Mouse (Mus musculus) liver, embryonic 14 days (tissue): ENCODE data around the gene Camk1. TPM values are rescaled to one million over a fixed set of nuclear protein-coding genes. Genes with fewer than 3 reads are reported as not detected.

Experiments
- polyA plus RNA-seq: library from polyadenylated mRNA; depleted of rRNA; stranded (reverse); fragments of >200 nt; gene quantifications from 2 replicates; pipeline ENCODE4 v1.2.3, GENCODE M21; 2012; rRNA removed

The Camk1 gene
- polyA plus RNA-seq: 8.9 and 9.5 TPM in 2 replicates

GRCm38 (mm10) chr6:113343177-113344092 lies at the start of gene Camk1:
Camk1 (minus strand) TSS chr6:113343984.

GRCm38 (mm10) chr6:113388960-113389359 lies 45.2 kb upstream of the Camk1 start, which contains the start of gene Ttll3:
Ttll3 (plus strand) TSS chr6:113389260.

GRCm38 (mm10) chr6:113377496-113378385 lies 34.0 kb upstream of the Camk1 start, which contains the start of the genes Tada3 and Arpc4:
Tada3 (minus strand) TSS chr6:113377883.
Arpc4 (plus strand) TSS chr6:113378115.

GRCm38 (mm10) chr6:113326533-113327315 lies 17.1 kb downstream of the Camk1 start, which contains the start of gene Ogg1:
Ogg1 (plus strand) TSS chr6:113326972.

GRCm38 (mm10) chr6:113306986-113307349 lies 36.8 kb downstream of the Camk1 start, which contains the start of gene Brpf1:
Brpf1 (plus strand) TSS chr6:113307137.

Other genes with a start within 250 kb of the Camk1 start
- gene Lhfpl4, start 148.6 kb downstream of the Camk1 start, polyA plus RNA-seq: 0.02 TPM in 2 replicates
- 10.2 and 11.7 TPM in 2 replicates for gene Mtmr14, start 106.1 kb downstream of the Camk1 start, polyA plus RNA-seq
- 0.01 and 0.02 TPM in 2 replicates for gene Cpne9, start 61.7 kb downstream of the Camk1 start, polyA plus RNA-seq
- gene Brpf1, start 36.8 kb downstream of the Camk1 start, polyA plus RNA-seq: 10.3 and 12.5 TPM in 2 replicates
- 7.3 and 8.2 TPM in 2 replicates for gene Ogg1, start 17.0 kb downstream of the Camk1 start, polyA plus RNA-seq
- 14.0 and 15.7 TPM in 2 replicates for gene Tada3, start 33.9 kb upstream of the Camk1 start, polyA plus RNA-seq
- gene Arpc4, start 34.1 kb upstream of the Camk1 start, polyA plus RNA-seq: 39.9 and 50.0 TPM in 2 replicates
- gene Ttll3, start 45.3 kb upstream of the Camk1 start, polyA plus RNA-seq: 1.7 and 2.2 TPM in 2 replicates
- 10.2 and 11.6 TPM in 2 replicates for gene Rpusd3, start 75.4 kb upstream of the Camk1 start, polyA plus RNA-seq
- gene Cidec, start 91.8 kb upstream of the Camk1 start, polyA plus RNA-seq: 0.02 TPM in 1 of 2 replicates, not detected in the other
- 21.3 and 24.6 TPM in 2 replicates for gene Jagn1, start 98.6 kb upstream of the Camk1 start, polyA plus RNA-seq
- gene Il17re, start 114.5 kb upstream of the Camk1 start, polyA plus RNA-seq: 0.08 and 0.14 TPM in 2 replicates
- 3.1 and 3.4 TPM in 2 replicates for gene Il17rc, start 127.4 kb upstream of the Camk1 start, polyA plus RNA-seq
- gene Creld1, start 139.3 kb upstream of the Camk1 start, polyA plus RNA-seq: 2.8 and 3.3 TPM in 2 replicates
- gene Prrt3, start 157.9 kb upstream of the Camk1 start, polyA plus RNA-seq: 0.01 TPM in 1 of 2 replicates, not detected in the other
- 19.8 and 23.1 TPM in 2 replicates for gene Emc3, start 187.7 kb upstream of the Camk1 start, polyA plus RNA-seq
- 7.8 and 9.5 TPM in 2 replicates for gene Fancd2, start 187.7 kb upstream of the Camk1 start, polyA plus RNA-seq